Mouse (Mus musculus) heart, embryonic 16.5 days (tissue): Measurements from ENCODE around the gene Lrrc42. TPM values are rescaled to one million over a fixed set of nuclear protein-coding genes. Genes with fewer than 3 reads are reported as not detected.
A peak's percentile ranks its signal among the peaks of the same experiment; 100 is the strongest.

Experiments used
- ATAC-seq: fragments of 200-750 bp; cut with Nextera tagmentation; replicated peaks from 2 replicates; pipeline ENCODE4 v1.8.0; 2017; ENCODE audit warnings: moderate number of reproducible peaks; ENCODE audit not compliant: insufficient read depth, low FRiP score; ENCODE audit errors: extremely low read depth
- H3K27ac ChIP-seq: fragments of 300-500 bp; sonication (generic); 2 replicates; pipeline ENCODE4 v1.5.1; 2014; ENCODE audit warnings: mild to moderate bottlenecking, low read length, control low read depth, moderate library complexity
- H3K27me3 ChIP-seq: fragments of 300-500 bp; sonication (generic); 2 replicates; pipeline ENCODE4 v1.6.1; 2014; ENCODE audit warnings: low read length, mixed read lengths; ENCODE audit not compliant: control insufficient read depth, insufficient read depth
- H3K36me3 ChIP-seq: fragments of 300-500 bp; sonication (generic); 2 replicates; pipeline ENCODE4 v1.6.1; 2014; ENCODE audit not compliant: control insufficient read depth, insufficient read depth
- H3K4me1 ChIP-seq: fragments of 300-500 bp; sonication (generic); 2 replicates; pipeline ENCODE4 v1.6.1; 2014; ENCODE audit warnings: low read length, mixed read lengths; ENCODE audit not compliant: control insufficient read depth, insufficient read depth
- H3K4me2 ChIP-seq: fragments of 300-500 bp; sonication (generic); 2 replicates; pipeline ENCODE4 v1.6.1; 2014; ENCODE audit warnings: low read depth, mild to moderate bottlenecking, control low read depth, low read length
- H3K4me3 ChIP-seq: fragments of 300-500 bp; sonication (generic); 2 replicates; pipeline ENCODE4 v1.5.1; 2014; ENCODE audit warnings: mild to moderate bottlenecking, control low read depth, low read length
- H3K9ac ChIP-seq: fragments of 300-500 bp; sonication (generic); 2 replicates; pipeline ENCODE4 v1.6.1; 2014; ENCODE audit warnings: low read length, control low read depth
- H3K9me3 ChIP-seq: fragments of 300-500 bp; sonication (generic); replicated peaks from 2 replicates; pipeline ENCODE4 v1.6.1; 2016; ENCODE audit warnings: low read length; ENCODE audit not compliant: control insufficient read depth
- WGBS: fragments of 180-500 bp; shearing (Covaris S2); extraction: QIAGEN DNeasy Blood & Tissue Kit; methylation state at CpG from one replicate; pipeline ENCODE4 v1.1.7; 2014; 5-methylcytosine and 5-hydroxymethylcytosine counted together
- polyA plus RNA-seq: library from polyadenylated mRNA; unstranded; fragments of >200 nt; fragmentation: Nextera tagmentation; extraction: Ambion mirVana; gene quantifications from 2 replicates; pipeline ENCODE4 v1.2.1, GENCODE M21; 2015

Lrrc42 gene
- polyA plus RNA-seq, 1 experiment from 2014 or later: 48.3 TPM

- Histone ChIP-seq H3K4me1 (peaks cover 5% of the 10 kb centered on the region; the same call in 1 of the 2 replicates), H3K27me3 (peaks cover 45% of the 10 kb centered on the region), H3K9me3 (no peaks in the 10 kb centered on the region), H3K36me3 (no peaks in the 10 kb centered on the region), H3K27ac (no peak overlapping the region), H3K9ac (no peak overlapping the region), H3K4me3 (no peak overlapping the region), H3K4me2 (no peak overlapping the region)
- ATAC-seq: no peak
- 66% methylated on average over 12 of the region's 12 CpGs for WGBS
These were observed 39.9 kb downstream of the Lrrc42 start for GRCm38 (mm10) chr4:107213279-107214011.

GRCm38 (mm10) chr4:107211936-107212335, 41.4 kb downstream of the Lrrc42 start:
- no peak for ATAC-seq
- no peak overlapping the region for H3K27ac ChIP-seq
- 74% methylated on average over 5 of the region's 5 CpGs for WGBS
- peaks cover 37% of the 10 kb centered on the region for H3K27me3 ChIP-seq
- no peaks in the 10 kb centered on the region for H3K9me3 ChIP-seq
- peaks cover 5% of the 10 kb centered on the region; the same call in 1 of the 2 replicates for H3K4me1 ChIP-seq
- H3K36me3 ChIP-seq: no peaks in the 10 kb centered on the region
- H3K9ac ChIP-seq: no peak overlapping the region
- no peak overlapping the region for H3K4me2 ChIP-seq
- H3K4me3 ChIP-seq: no peak overlapping the region

GRCm38 (mm10) chr4:107211465-107211864, 41.9 kb downstream of the Lrrc42 start:
- H3K4me3 ChIP-seq: no peak overlapping the region
- peaks cover 35% of the 10 kb centered on the region for H3K27me3 ChIP-seq
- H3K9ac ChIP-seq: no peak overlapping the region
- H3K36me3 ChIP-seq: no peaks in the 10 kb centered on the region
- WGBS: 36% methylated on average over 4 of the region's 4 CpGs
- no peak overlapping the region for H3K27ac ChIP-seq
- H3K4me2 ChIP-seq: no peak overlapping the region
- H3K9me3 ChIP-seq: no peaks in the 10 kb centered on the region
- ATAC-seq: 0 out of 2 replicates have a peak, but pooled peaks have one; percentile 37
- H3K4me1 ChIP-seq: peaks cover 5% of the 10 kb centered on the region; the same call in 1 of the 2 replicates

- WGBS: 59% methylated on average over 5 of the region's 5 CpGs
- Histone ChIP-seq H3K9me3 (no peaks in the 10 kb centered on the region), H3K9ac (no peak overlapping the region), H3K27ac (no peak overlapping the region), H3K4me1 (peaks cover 5% of the 10 kb centered on the region; the same call in 1 of the 2 replicates), H3K4me2 (no peak overlapping the region), H3K27me3 (peaks cover 32% of the 10 kb centered on the region), H3K4me3 (no peak overlapping the region), H3K36me3 (no peaks in the 10 kb centered on the region)
- no peak for ATAC-seq
These were observed 42.7 kb downstream of the Lrrc42 start for GRCm38 (mm10) chr4:107210483-107211097.

DNA sequence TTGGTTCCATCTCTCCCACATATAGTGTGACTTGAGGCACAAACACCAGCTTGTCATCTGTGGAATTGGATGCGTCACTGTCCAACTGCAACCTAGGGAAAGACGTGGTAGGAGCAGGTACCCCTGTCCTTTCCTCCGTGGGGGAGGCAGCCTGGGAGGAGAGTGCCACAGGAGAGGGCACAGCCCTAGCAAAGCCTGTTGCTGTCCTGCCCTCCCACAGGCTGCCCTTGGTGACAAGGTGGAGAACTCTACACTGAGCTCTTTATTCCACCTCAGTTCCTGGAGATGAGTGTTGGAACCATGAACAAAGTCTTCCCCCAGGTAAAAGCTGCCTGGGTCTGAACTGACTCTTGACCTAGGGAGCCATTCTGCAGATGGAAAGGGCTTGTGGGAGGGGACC, 44.5 kb downstream of the Lrrc42 start, which contains the start of gene Ldlrad1:
Gene Ldlrad1 (plus strand): TSS at position 301 of the 400 bp plus-strand sequence.
- H3K27ac ChIP-seq: no peak within 1 kb of the TSS
- H3K4me2 ChIP-seq: no peak within 1 kb of the TSS
- 89% methylated on average over 3 of the region's 3 CpGs for WGBS
- no peak within 1 kb of the TSS for H3K9ac ChIP-seq
- H3K27me3 ChIP-seq: peaks cover 17% of the 10 kb centered on the region
- H3K4me1 ChIP-seq: peaks cover 5% of the 10 kb centered on the region; the same call in 1 of the 2 replicates
- no peak within 1 kb of the TSS for H3K4me3 ChIP-seq
- peaks cover 6% of the 10 kb centered on the region for H3K36me3 ChIP-seq
- ATAC-seq: no peak
- no peaks in the 10 kb centered on the region for H3K9me3 ChIP-seq

DNA sequence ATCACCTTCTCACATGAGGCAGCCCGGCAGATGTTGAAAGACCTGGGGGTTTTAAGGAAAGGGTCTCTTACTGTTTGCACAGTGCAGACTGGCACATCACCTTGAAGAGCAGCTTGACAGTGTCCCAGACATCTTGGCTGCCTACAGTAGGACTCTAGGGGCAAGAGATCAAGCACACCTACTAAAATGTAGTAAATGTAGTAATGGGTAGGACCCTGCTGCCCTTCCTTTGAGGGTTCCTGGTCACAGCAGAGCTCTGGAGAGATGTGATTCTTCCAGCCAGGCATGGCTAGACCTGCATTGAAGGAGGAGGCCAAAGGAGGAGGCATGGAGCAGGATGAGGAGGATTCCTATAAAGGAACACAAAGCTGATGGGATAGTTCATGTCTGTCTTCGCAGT, 46.3 kb downstream of the Lrrc42 start:
- H3K4me1 ChIP-seq: peaks cover 5% of the 10 kb centered on the region; the same call in 1 of the 2 replicates
- ATAC-seq: no peak
- no peaks in the 10 kb centered on the region for H3K9me3 ChIP-seq
- no peak overlapping the region for H3K27ac ChIP-seq
- H3K36me3 ChIP-seq: peaks cover 13% of the 10 kb centered on the region
- H3K27me3 ChIP-seq: 0 out of 2 replicates have a peak, but pooled peaks cover 10% of the 10 kb centered on the region
- H3K4me3 ChIP-seq: no peak overlapping the region
- H3K4me2 ChIP-seq: no peak overlapping the region
- no peak overlapping the region for H3K9ac ChIP-seq
- WGBS: 98% methylated on average over 2 of the region's 2 CpGs

DNA sequence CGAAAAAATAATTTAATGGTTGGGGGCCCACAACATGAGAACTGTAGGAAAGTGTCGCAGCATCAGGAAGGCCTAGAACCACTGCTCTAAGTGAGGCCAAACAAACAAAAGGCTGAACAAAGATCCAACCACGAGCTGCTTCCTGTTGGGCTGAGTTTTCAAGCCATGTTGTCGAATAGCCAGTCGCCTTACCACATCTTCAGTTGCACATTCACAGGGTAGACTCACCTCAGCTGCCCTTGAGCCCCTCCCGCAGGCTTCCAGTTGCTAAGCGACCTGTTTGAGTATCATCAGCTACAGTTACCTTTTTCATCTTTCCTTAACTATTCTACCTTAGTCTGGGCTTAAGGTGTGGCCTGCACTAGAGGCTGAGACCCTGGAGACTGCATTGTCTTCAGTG, 50.3 kb downstream of the Lrrc42 start:
- Histone ChIP-seq H3K4me1 (no peaks in the 10 kb centered on the region), H3K4me3 (no peak overlapping the region), H3K4me2 (no peak overlapping the region), H3K36me3 (peaks cover 45% of the 10 kb centered on the region), H3K9me3 (no peaks in the 10 kb centered on the region), H3K27me3 (no peaks in the 10 kb centered on the region), H3K9ac (no peak overlapping the region), H3K27ac (no peak overlapping the region)
- ATAC-seq: no peak
- WGBS: 82% methylated on average over 7 of the region's 7 CpGs

DNA sequence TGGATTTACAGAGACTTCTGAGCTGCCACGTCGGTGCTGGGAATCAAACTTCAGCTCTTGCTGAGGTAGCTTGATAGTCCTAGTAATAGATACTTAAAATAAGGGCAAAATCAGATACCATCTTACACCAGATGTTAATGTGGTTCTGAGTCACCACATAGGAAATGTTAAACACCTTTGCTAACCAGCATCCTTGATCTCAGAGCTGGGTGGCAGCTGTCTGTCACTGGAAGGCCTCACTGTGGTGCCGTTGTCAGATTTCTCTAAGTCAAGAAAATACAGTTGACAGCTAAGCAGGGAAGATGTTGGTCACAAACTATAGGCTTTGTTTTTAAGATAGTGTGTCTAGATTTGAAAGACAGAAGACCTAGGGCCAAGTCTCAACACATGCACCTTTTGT, 51.6 kb downstream of the Lrrc42 start:
- no peaks in the 10 kb centered on the region for H3K4me1 ChIP-seq
- no peak overlapping the region for H3K27ac ChIP-seq
- H3K9ac ChIP-seq: no peak overlapping the region
- no peak overlapping the region for H3K4me3 ChIP-seq
- no peaks in the 10 kb centered on the region for H3K27me3 ChIP-seq
- 91% methylated on average over 3 of the region's 3 CpGs for WGBS
- H3K36me3 ChIP-seq: peaks cover 54% of the 10 kb centered on the region
- no peak for ATAC-seq
- no peaks in the 10 kb centered on the region for H3K9me3 ChIP-seq
- H3K4me2 ChIP-seq: no peak overlapping the region

DNA sequence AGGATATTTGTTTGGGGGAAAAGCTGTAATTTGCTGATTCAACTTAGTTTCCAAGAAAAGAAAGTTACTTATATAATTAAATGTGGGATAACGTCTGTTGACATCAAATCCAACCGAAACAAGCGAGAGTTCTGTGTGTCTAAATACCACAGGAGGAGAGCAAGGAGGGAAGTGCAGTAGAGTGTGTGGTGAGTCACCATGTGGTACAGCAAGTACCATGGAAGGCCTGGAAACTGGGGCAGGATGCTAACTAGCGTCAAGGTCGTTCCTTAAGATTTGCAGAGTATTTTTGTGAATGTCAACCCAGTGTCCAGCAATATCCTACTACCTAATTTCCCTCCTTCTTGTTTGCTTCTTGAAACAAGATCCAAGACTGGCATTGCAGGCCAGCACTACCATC, 55.3 kb downstream of the Lrrc42 start:
- WGBS: 90% methylated on average over 5 of the region's 5 CpGs
- peaks cover 61% of the 10 kb centered on the region for H3K36me3 ChIP-seq

More for the DNA sequence above, 55.3 kb downstream of the Lrrc42 start:
- Histone ChIP-seq H3K4me1 (no peaks in the 10 kb centered on the region), H3K27me3 (no peaks in the 10 kb centered on the region), H3K9me3 (no peaks in the 10 kb centered on the region), H3K27ac (no peak overlapping the region), H3K4me2 (no peak overlapping the region), H3K9ac (no peak overlapping the region), H3K4me3 (no peak overlapping the region)
- ATAC-seq: no peak
